11 mouse cellular contexts compared by ENCODE assay signal in genomic region chr19:42307019-42307418, GRCm38 (mm10). TPM values are rescaled to one million over a fixed set of nuclear protein-coding genes. Genes with fewer than 3 reads are reported as not detected.
DNase-seq lines count a peak whose midpoint lies in the region; ATAC-seq and TF ChIP-seq lines count a peak whose summit lies in the region.
"Had no signal": no experiment of that assay in that cellular context is flagged by ENCODE, and none has a peak within 500 bp of the region (broad histone marks: within the 10 kb centered on the region; RNA-seq: fewer than 3 reads in every experiment).

No protein-coding gene starts in this region.

- WGBS in forebrain, embryonic 16.5 days, result 13% methylated on average over 8 of the region's 8 CpGs
- WGBS in forebrain, embryonic 12.5 days, result 16% methylated on average over 8 of the region's 8 CpGs
- 5% methylated on average over 8 of the region's 8 CpGs for WGBS in lung, postnatal 0 days
- 4% methylated on average over 8 of the region's 8 CpGs for WGBS in lung, adult 2 months
- 11% methylated on average over 8 of the region's 8 CpGs for WGBS in neural tube, embryonic 13.5 days

- peaks cover 17% of the 10 kb centered on the region for H3K4me1 ChIP-seq in forebrain, embryonic 16.5 days (replicated peaks; ENCODE audit: control insufficient read depth, insufficient read depth, low read length)
- peaks cover 27% of the 10 kb centered on the region for H3K4me1 ChIP-seq in forebrain, embryonic 12.5 days
- no peaks in the 10 kb centered on the region for H3K4me1 ChIP-seq in lung, postnatal 0 days (ENCODE audit: insufficient read depth, low read depth, low read length)
- no peaks in the 10 kb centered on the region for H3K4me1 ChIP-seq in lung, adult 2 months (ENCODE audit: control insufficient read depth, insufficient read depth, low read length)
- peaks cover 34% of the 10 kb centered on the region for H3K4me1 ChIP-seq in neural tube, embryonic 13.5 days (replicated peaks)
- H3K4me1 ChIP-seq: liver, embryonic 13.5 days had no signal

- TF ChIP-seq EP300 in lung, postnatal 0 days (IDR thresholded peaks at IDR 0.05), result no peak

- H3K4me3 ChIP-seq in forebrain, embryonic 16.5 days (replicated peaks; ENCODE audit: low read length), result no peak overlapping the region
- H3K4me3 ChIP-seq in forebrain, embryonic 12.5 days (replicated peaks), result no peak overlapping the region
- H3K4me3 ChIP-seq in lung, postnatal 0 days (ENCODE audit: low read depth, low read length), result no peak overlapping the region
- no peak overlapping the region for H3K4me3 ChIP-seq in lung, adult 2 months (replicated peaks; ENCODE audit: extremely low read depth, low read depth, low read length)
- H3K4me3 ChIP-seq in neural tube, embryonic 13.5 days, result no peak overlapping the region
- H3K4me3 ChIP-seq: liver, embryonic 13.5 days; myocyte had no signal

- no peak for TF ChIP-seq POLR2A in lung, adult 2 months (IDR thresholded peaks at IDR 0.05; ENCODE audit: borderline replicate concordance, extremely low read depth, low read depth, low read length)

- H3K36me3 ChIP-seq in forebrain, embryonic 16.5 days (ENCODE audit: control insufficient read depth, insufficient read depth), result no peaks in the 10 kb centered on the region
- H3K36me3 ChIP-seq in forebrain, embryonic 12.5 days (replicated peaks), result no peaks in the 10 kb centered on the region
- no peaks in the 10 kb centered on the region for H3K36me3 ChIP-seq in lung, postnatal 0 days (ENCODE audit: insufficient read depth, low read length)
- no peaks in the 10 kb centered on the region for H3K36me3 ChIP-seq in neural tube, embryonic 13.5 days
- H3K36me3 ChIP-seq: liver, embryonic 13.5 days had no signal

- TF ChIP-seq CTCF in lung, postnatal 0 days (IDR thresholded peaks at IDR 0.05), result no peak
- no peak for TF ChIP-seq CTCF in lung, adult 2 months (IDR thresholded peaks at IDR 0.05; ENCODE audit: insufficient read depth, low read length)

- no peaks in the 10 kb centered on the region for H3K9me3 ChIP-seq in forebrain, embryonic 16.5 days (ENCODE audit: control insufficient read depth, low read length)
- no peaks in the 10 kb centered on the region for H3K9me3 ChIP-seq in forebrain, embryonic 12.5 days
- H3K9me3 ChIP-seq in lung, postnatal 0 days (ENCODE audit: low read length), result no peaks in the 10 kb centered on the region
- no peaks in the 10 kb centered on the region for H3K9me3 ChIP-seq in neural tube, embryonic 13.5 days
- H3K9me3 ChIP-seq: liver, embryonic 13.5 days had no signal

- peak; percentile 12 for DNase-seq in lung, postnatal 0 days (ENCODE audit: low spot score)
- DNase-seq in lung, adult 2 months, result no peak
- DNase-seq in embryo, embryonic 11 days, result peak; percentile 66
- no peak for DNase-seq in ovary, postnatal 36 days (ENCODE audit: low spot score)
- DNase-seq in testis, postnatal 10 days (ENCODE audit: low spot score), result no peak
- DNase-seq: adrenal gland, postnatal 36 days; liver, embryonic 13.5 days had no signal

- no peak overlapping the region for H3K4me2 ChIP-seq in forebrain, embryonic 16.5 days (ENCODE audit: low read length)
- H3K4me2 ChIP-seq in forebrain, embryonic 12.5 days, result no peak overlapping the region
- no peak overlapping the region for H3K4me2 ChIP-seq in lung, postnatal 0 days (replicated peaks; ENCODE audit: low read depth, low read length)
- no peak overlapping the region for H3K4me2 ChIP-seq in neural tube, embryonic 13.5 days
- H3K4me2 ChIP-seq: liver, embryonic 13.5 days had no signal

- H3K27me3 ChIP-seq in forebrain, embryonic 16.5 days (replicated peaks; ENCODE audit: control insufficient read depth, insufficient read depth, low read length), result 0 out of 2 replicates have a peak, but pooled peaks cover 2% of the 10 kb centered on the region
- peaks cover 34% of the 10 kb centered on the region for H3K27me3 ChIP-seq in forebrain, embryonic 12.5 days
- no peaks in the 10 kb centered on the region for H3K27me3 ChIP-seq in lung, postnatal 0 days (replicated peaks; ENCODE audit: insufficient read depth, low read length)
- H3K27me3 ChIP-seq in neural tube, embryonic 13.5 days, result no peaks in the 10 kb centered on the region

- no peak overlapping the region for H3K27ac ChIP-seq in forebrain, embryonic 16.5 days (ENCODE audit: low read length)
- no peak overlapping the region for H3K27ac ChIP-seq in forebrain, embryonic 12.5 days
- no peak overlapping the region for H3K27ac ChIP-seq in lung, postnatal 0 days (ENCODE audit: low read length)
- H3K27ac ChIP-seq in neural tube, embryonic 13.5 days (replicated peaks), result peak overlapping the region; percentile 23; the same call in 1 of the 2 replicates
- H3K27ac ChIP-seq: liver, embryonic 13.5 days had no signal

- H3K9ac ChIP-seq in forebrain, embryonic 16.5 days (replicated peaks; ENCODE audit: low read depth, low read length), result no peak overlapping the region
- H3K9ac ChIP-seq in forebrain, embryonic 12.5 days, result no peak overlapping the region
- no peak overlapping the region for H3K9ac ChIP-seq in lung, postnatal 0 days (replicated peaks; ENCODE audit: low read depth)
- 0 out of 2 replicates have a peak overlapping the region, but pooled peaks have one; percentile 45 for H3K9ac ChIP-seq in neural tube, embryonic 13.5 days
- H3K9ac ChIP-seq: liver, embryonic 13.5 days had no signal

- ATAC-seq in forebrain, embryonic 16.5 days, result 0 out of 2 replicates have a peak, but pooled peaks have one; percentile 23
- no peak for ATAC-seq in forebrain, embryonic 12.5 days (ENCODE audit: low FRiP score)
- ATAC-seq in lung, postnatal 0 days, result peak; percentile 23
- ATAC-seq in neural tube, embryonic 13.5 days (ENCODE audit: low read depth), result no peak; the same call in 1 of the 2 replicates

RNA-seq across cellular contexts. Expression of gene Golga7b, which starts 59.6 kb away (rescaled TPM):
- polyA plus RNA-seq in forebrain, embryonic 16.5 days (2015; fragmentation: Nextera tagmentation; extraction: Ambion mirVana), result 29.5 and 41.0 TPM in 2 replicates
- 6.6 and 7.1 TPM in 2 replicates for polyA plus RNA-seq in forebrain, embryonic 12.5 days (2016; fragmentation: Nextera tagmentation; extraction: Ambion mirVana)
- 0.06 TPM in 1 of 2 replicates, not detected in the other for polyA plus RNA-seq in lung, postnatal 0 days (2015; fragmentation: Nextera tagmentation; extraction: Ambion mirVana)
- polyA plus RNA-seq in lung, adult 2 months (2012; rRNA removed), result 0.08 and 0.30 TPM in 2 replicates
- 42.3 and 48.7 TPM in 2 replicates for polyA plus RNA-seq in neural tube, embryonic 13.5 days (2015; fragmentation: Nextera tagmentation; extraction: Ambion mirVana)

Comparison
In these comparisons a context has a peak if more than half of its experiments do, and no peak if none do; other contexts are left out.
1. ATAC-seq: peak in forebrain, embryonic 16.5 days (single experiment) and lung, postnatal 0 days (single experiment); none in forebrain, embryonic 12.5 days (single experiment) and neural tube, embryonic 13.5 days (single experiment).
2. DNase-seq: peak in lung, postnatal 0 days (single experiment) and embryo, embryonic 11 days (single experiment); none in lung, adult 2 months (single experiment), ovary, postnatal 36 days (single experiment) and testis, postnatal 10 days (single experiment).